Comparison of ENCODE assay signal across 8 mouse cellular contexts in the genomic region with DNA sequence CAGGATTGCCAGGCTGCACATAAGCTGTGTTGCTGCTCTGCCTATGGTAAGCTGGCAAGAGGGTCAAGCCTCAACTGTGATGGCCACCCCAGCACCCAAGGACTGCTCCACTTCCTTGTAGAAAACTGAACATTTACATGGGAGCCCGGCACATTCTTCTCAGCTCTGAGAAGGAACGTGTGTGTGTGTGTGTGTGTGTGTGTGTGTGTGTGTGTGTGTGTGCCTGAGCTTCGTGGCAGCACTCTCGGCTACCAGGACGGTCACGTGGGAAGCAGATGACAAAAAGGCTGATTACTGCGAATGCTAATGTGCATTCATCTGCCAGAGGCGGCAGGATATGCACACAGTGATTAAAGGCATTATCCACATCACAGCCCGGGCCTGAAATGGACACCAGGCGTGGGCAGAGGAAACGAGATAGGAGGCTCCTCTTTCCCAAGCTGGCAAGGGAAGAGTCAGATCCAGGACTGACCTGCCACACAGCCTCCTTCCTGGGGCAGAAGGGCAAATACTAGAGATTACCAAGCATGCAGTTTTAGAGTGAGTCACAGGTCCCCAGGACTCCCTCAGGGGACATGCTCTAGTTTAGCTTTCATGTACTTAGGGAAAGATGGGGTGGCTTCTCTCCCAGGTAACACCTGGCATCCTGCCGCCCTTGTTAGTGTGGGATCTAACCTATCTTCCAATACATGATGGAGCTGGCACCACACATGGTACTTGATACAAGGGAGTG.
DNase-seq lines count a peak whose midpoint lies in the region; ATAC-seq lines count a peak whose summit lies in the region.

No protein-coding gene starts in this region.

- no peaks in the 10 kb centered on the region for H3K9me3 ChIP-seq in kidney, embryonic 15.5 days (replicated peaks)

- WGBS in kidney, embryonic 15.5 days = 31% methylated on average over 12 of the region's 12 CpGs

- no peaks in the 10 kb centered on the region for H3K4me1 ChIP-seq in kidney, embryonic 15.5 days

- H3K9ac ChIP-seq in kidney, embryonic 15.5 days = no peak overlapping the region

- H3K36me3 ChIP-seq in kidney, embryonic 15.5 days = no peaks in the 10 kb centered on the region

- H3K4me2 ChIP-seq in kidney, embryonic 15.5 days = no peak overlapping the region

- intact Hi-C loops in left cerebral cortex, postnatal 4 days (cut with DNase I) = no loop called here

- peak; percentile 71; the same call in 1 of the 2 replicates for ATAC-seq in kidney, embryonic 15.5 days (replicated peaks; ENCODE audit: low FRiP score)

- DNase-seq in embryo, embryonic 11 days = peak; percentile 38
- DNase-seq in embryo, embryonic 10 days (ENCODE audit: low spot score) = no peak
- DNase-seq in heart, adult 18-20 months = peak; percentile 23 to 25
- peak; percentile 43 for DNase-seq in left cerebral cortex, postnatal 4 days
- peak; percentile 60 for DNase-seq in right cerebral cortex, postnatal 14 days
- DNase-seq in ovary, postnatal 14 days (ENCODE audit: low spot score) = no peak
- no peak for DNase-seq in urinary bladder, adult 2 months (ENCODE audit: low spot score)

- no peaks in the 10 kb centered on the region for H3K27me3 ChIP-seq in kidney, embryonic 15.5 days

- no peak overlapping the region for H3K4me3 ChIP-seq in kidney, embryonic 15.5 days (replicated peaks)

- no peak overlapping the region for H3K27ac ChIP-seq in kidney, embryonic 15.5 days

Comparison
In these comparisons a context has a peak if more than half of its experiments do, and no peak if none do; other contexts are left out.
1. DNase-seq: peak in embryo, embryonic 11 days (single experiment), heart, adult 18-20 months (2 of 2), left cerebral cortex, postnatal 4 days (single experiment) and right cerebral cortex, postnatal 14 days (single experiment); none in embryo, embryonic 10 days (single experiment), ovary, postnatal 14 days (single experiment) and urinary bladder, adult 2 months (single experiment).